Mouse (Mus musculus) erythroblast, embryonic 14.5 days (primary cell): ENCODE results near the gene Fbxl16. TPM values are rescaled to one million over a fixed set of nuclear protein-coding genes. Genes with fewer than 3 reads are reported as not detected.
"Not testable (repeated sequence)": the region's sequence is repeated elsewhere in the genome, so short reads cannot be mapped to it uniquely, and the experiment has no call there.

ENCODE experiments used
- H3K27me3 ChIP-seq: 2 replicates; pipeline ENCODE4 v1.6.1; 2012; ENCODE audit warnings: inconsistent platforms; ENCODE audit not compliant: control insufficient read depth
- H3K36me3 ChIP-seq: 2 replicates; pipeline ENCODE4 v1.6.1; 2012; ENCODE audit warnings: mild to moderate bottlenecking, inconsistent platforms; ENCODE audit not compliant: control insufficient read depth
- H3K4me1 ChIP-seq: 2 replicates; pipeline ENCODE4 v1.6.1; 2012; ENCODE audit warnings: inconsistent platforms; ENCODE audit not compliant: control insufficient read depth
- H3K4me3 ChIP-seq: replicated peaks from 2 replicates; pipeline ENCODE3; 2012; ENCODE audit warnings: moderate library complexity, mild to moderate bottlenecking, inconsistent platforms
- H3K9me3 ChIP-seq: 2 replicates; pipeline ENCODE4 v1.6.1; 2012; ENCODE audit warnings: low read length, inconsistent platforms, mixed read lengths; ENCODE audit not compliant: control insufficient read depth
- GATA1 ChIP-seq: IDR thresholded peaks from 2 replicates; pipeline ENCODE4 v1.6.1; 2012; ENCODE audit warnings: low read length, inconsistent platforms, mixed read lengths
- TAL1 ChIP-seq: IDR thresholded peaks from 3 replicates; pipeline ENCODE4 v1.6.1; 2012; ENCODE audit warnings: low read length, inconsistent platforms, mixed read lengths
- polyA plus RNA-seq: library from polyadenylated mRNA; stranded (reverse); fragments of >175 nt; gene quantifications from 2 replicates; pipeline ENCODE4 v1.2.3, GENCODE M21; 2012

The Fbxl16 gene
- polyA plus RNA-seq, 1 experiment, result not detected

- Histone ChIP-seq H3K4me1 (peaks cover 68% of the 10 kb centered on the region), H3K27me3 (no peaks in the 10 kb centered on the region; the same call in 1 of the 2 replicates), H3K9me3 (no peaks in the 10 kb centered on the region), H3K36me3 (peaks cover 21% of the 10 kb centered on the region), H3K4me3 (no peak overlapping the region)
- TF ChIP-seq GATA1, result no peak
- no peak for TF ChIP-seq TAL1
Measured at GRCm38 (mm10) chr17:25794197-25794596, 14.7 kb upstream of the Fbxl16 start.

GRCm38 (mm10) chr17:25794998-25795397 is 13.9 kb upstream of the Fbxl16 start:
- no peak overlapping the region for H3K4me3 ChIP-seq
- no peaks in the 10 kb centered on the region; the same call in 1 of the 2 replicates for H3K27me3 ChIP-seq
- H3K4me1 ChIP-seq, result peaks cover 68% of the 10 kb centered on the region
- TF ChIP-seq TAL1, result no peak
- no peaks in the 10 kb centered on the region for H3K9me3 ChIP-seq
- peaks cover 13% of the 10 kb centered on the region for H3K36me3 ChIP-seq

- Histone ChIP-seq H3K9me3 (no peaks in the 10 kb centered on the region), H3K27me3 (no peaks in the 10 kb centered on the region; the same call in 1 of the 2 replicates), H3K4me3 (peak within 1 kb of the TSS; percentile 82), H3K36me3 (peaks cover 9% of the 10 kb centered on the region), H3K4me1 (peaks cover 66% of the 10 kb centered on the region)
- no peak for TF ChIP-seq GATA1
- TF ChIP-seq TAL1, result no peak
Measured at GRCm38 (mm10) chr17:25795609-25796092, 13.2 kb upstream of the Fbxl16 start, which contains the start of gene AC134908.4. Gene AC134908.4, minus strand, starts transcription at chr17:25795659.

- Histone ChIP-seq H3K4me3 (peak overlapping the region; percentile 82), H3K4me1 (peaks cover 59% of the 10 kb centered on the region), H3K36me3 (peaks cover 7% of the 10 kb centered on the region), H3K27me3 (peaks cover 2% of the 10 kb centered on the region), H3K9me3 (no peaks in the 10 kb centered on the region)
- TF ChIP-seq TAL1, result no peak
- TF ChIP-seq GATA1, result no peak
Measured at GRCm38 (mm10) chr17:25796211-25796771, 12.6 kb upstream of the Fbxl16 start.

- peak within 1 kb of the TSS; percentile 82 for H3K4me3 ChIP-seq
- TF ChIP-seq TAL1 (no peak), GATA1 (no peak)
- peaks cover 7% of the 10 kb centered on the region for H3K36me3 ChIP-seq
- H3K4me1 ChIP-seq, result peaks cover 52% of the 10 kb centered on the region
- peaks cover 8% of the 10 kb centered on the region for H3K27me3 ChIP-seq
- H3K9me3 ChIP-seq, result no peaks in the 10 kb centered on the region
Measured at GRCm38 (mm10) chr17:25796951-25797369, 11.9 kb upstream of the Fbxl16 start, which contains the start of gene Metrn. Gene Metrn, minus strand, starts transcription at chr17:25797136.

GRCm38 (mm10) chr17:25801029-25801428 is 7.9 kb upstream of the Fbxl16 start:
- H3K4me1 ChIP-seq, result peaks cover 14% of the 10 kb centered on the region
- no peak overlapping the region for H3K4me3 ChIP-seq
- TF ChIP-seq TAL1 (no peak), GATA1 (no peak)
- H3K36me3 ChIP-seq, result no peaks in the 10 kb centered on the region
- no peaks in the 10 kb centered on the region for H3K9me3 ChIP-seq
- peaks cover 36% of the 10 kb centered on the region for H3K27me3 ChIP-seq

GRCm38 (mm10) chr17:25802825-25803517 is 5.9 kb upstream of the Fbxl16 start:
- Histone ChIP-seq H3K36me3 (no peaks in the 10 kb centered on the region), H3K4me3 (no peak overlapping the region), H3K27me3 (peaks cover 49% of the 10 kb centered on the region), H3K4me1 (no peaks in the 10 kb centered on the region; the same call in 1 of the 2 replicates), H3K9me3 (no peaks in the 10 kb centered on the region)
- TF ChIP-seq GATA1 (no peak), TAL1 (no peak)

GRCm38 (mm10) chr17:25806507-25806906 is 2.4 kb upstream of the Fbxl16 start:
- H3K4me1 ChIP-seq, result peaks cover 11% of the 10 kb centered on the region
- no peak overlapping the region for H3K4me3 ChIP-seq
- H3K36me3 ChIP-seq, result no peaks in the 10 kb centered on the region
- no peak for TF ChIP-seq TAL1
- no peak for TF ChIP-seq GATA1
- peaks cover 80% of the 10 kb centered on the region for H3K27me3 ChIP-seq
- H3K9me3 ChIP-seq, result peaks cover 4% of the 10 kb centered on the region; the same call in 1 of the 2 replicates

GRCm38 (mm10) chr17:25807452-25807851 is 1.4 kb upstream of the Fbxl16 start:
- not testable (repeated sequence) for H3K4me3 ChIP-seq, H3K9me3 ChIP-seq, H3K36me3 ChIP-seq
- Histone ChIP-seq H3K4me1 (peaks cover 11% of the 10 kb centered on the region), H3K27me3 (peaks cover 81% of the 10 kb centered on the region)
